Mouse (Mus musculus): ENCODE measurements around the gene Polr2l.

Polr2l gene

DNA sequence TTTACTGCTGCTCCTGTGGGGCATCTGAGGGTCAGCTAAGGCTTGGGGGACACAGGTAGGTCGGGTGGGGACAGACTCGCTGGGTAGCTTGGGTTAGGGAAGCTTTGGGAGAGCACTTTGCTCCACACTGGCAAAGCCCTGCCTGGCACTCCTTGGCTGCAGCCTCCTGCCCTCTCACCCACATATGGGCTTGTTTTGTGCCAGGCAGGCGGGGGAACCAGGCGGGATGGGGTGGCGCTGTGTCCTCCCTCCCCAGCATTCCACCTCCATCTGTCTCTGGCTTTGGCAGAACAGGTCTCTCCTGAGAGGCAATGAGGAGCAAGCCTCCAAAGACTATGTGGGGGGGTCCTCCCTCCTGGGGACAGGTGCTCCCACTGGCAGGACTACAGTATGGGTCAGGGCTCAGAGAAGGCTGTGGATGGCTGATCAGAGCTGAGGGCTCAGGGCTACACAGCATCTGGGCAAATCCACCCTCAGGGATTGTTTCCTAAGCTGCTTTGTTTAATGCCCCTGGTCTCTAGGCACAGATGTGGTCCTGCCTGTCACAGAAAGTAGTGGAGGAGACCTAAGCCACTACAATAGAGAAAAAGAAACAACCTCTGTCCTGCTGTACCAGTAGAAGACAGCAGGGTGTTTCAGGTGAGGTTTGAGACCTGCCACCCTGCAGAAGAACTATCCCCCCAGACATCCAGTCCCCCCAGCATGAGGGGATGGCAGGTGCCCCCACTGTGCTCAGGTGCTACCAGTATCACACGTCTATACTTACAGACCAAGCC lies 42.0 kb downstream of the Polr2l start:
- DNase-seq (ENCODE audit: low read depth) = no peak

DNA sequence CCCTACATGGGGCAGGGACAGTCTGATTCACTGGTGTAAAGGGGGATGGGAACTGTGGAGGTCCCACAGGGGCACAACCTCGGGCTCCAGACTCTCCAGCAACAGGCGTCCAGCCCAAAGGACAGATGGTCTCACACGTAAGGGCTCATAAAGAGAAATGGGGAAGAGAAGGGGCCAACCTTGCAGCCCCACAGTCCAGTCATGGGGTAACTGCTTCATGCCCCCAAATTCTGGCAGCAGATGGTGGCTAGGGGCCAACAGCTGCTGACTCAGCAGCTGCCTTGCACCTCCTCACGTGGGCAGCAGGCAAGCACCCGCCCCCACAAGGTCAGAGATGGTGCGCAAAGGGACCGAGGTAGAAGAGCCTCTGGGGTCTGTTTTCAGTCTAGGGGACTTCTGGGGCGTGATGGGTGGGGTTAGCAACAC lies 42.7 kb downstream of the Polr2l start:
- DNase-seq (ENCODE audit: low read depth) = no peak

DNA sequence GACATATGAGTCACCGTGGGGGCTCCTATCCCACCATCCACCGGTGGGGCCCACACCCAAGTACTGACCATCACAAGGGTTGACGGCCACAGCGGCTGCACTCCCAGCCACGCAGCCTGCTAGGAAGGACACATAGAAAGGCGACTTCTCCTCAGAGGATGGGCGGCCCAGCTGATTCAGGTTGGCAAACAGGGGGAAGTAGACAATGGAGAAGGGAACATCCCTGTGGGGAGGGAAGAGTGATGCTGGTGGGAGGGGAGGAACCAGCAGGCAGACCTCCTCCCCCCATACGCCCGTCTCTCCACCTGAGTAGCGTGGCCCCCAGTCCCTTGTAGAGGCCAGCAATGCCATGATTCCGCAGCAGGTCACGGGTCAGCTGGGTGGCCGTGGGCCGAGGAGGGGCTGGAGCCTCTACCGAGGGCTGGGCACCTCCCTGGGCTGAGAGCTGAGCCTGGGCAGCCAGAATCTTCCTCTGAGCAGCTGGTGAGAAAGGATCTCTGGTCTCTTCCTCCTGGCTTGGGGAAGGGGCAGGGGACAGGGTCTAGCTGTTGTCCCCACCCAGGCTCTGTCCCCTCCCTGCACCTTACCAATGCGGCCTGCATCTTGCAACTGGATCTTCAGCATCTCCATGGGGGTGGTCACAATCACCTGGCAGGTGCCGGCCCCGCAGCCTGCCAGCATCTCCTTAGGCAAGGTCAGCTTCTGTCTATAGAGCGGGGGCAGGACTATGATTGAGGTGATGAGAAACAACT lies 43.3 kb downstream of the Polr2l start:
- DNase-seq (ENCODE audit: low read depth) = no peak

DNA sequence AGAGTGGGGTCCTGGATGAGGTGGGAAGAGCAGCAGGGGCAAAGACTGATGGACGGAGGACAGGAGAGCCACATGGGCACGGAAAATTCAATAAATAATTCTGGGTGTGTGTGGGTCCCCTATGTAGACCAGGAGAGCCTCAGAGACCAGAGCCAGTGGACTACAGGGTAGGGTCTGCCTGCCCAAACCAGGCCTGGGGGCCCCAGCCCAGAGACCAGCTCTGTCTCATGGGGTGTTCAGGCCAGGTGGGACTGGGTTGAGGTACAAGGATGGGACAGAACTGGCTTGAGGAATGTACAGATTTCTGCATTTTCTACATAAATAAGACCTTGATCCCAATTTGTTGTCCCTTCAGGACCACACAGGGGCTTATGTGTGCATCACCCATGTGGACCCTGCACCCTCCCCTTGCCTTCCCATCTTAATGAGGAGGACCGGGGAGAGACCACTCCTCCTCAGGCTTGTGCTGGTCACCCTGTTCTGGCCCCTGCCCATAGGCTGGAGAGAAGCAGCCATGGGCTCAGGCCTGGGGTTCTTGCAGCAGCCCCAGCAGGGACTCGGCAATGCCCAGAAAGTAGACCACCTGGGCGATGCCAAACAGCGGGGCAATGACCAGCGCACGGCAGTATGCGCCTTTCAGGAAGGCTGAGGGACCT lies 44.2 kb downstream of the Polr2l start:
- no peak for DNase-seq (ENCODE audit: low read depth)

DNA sequence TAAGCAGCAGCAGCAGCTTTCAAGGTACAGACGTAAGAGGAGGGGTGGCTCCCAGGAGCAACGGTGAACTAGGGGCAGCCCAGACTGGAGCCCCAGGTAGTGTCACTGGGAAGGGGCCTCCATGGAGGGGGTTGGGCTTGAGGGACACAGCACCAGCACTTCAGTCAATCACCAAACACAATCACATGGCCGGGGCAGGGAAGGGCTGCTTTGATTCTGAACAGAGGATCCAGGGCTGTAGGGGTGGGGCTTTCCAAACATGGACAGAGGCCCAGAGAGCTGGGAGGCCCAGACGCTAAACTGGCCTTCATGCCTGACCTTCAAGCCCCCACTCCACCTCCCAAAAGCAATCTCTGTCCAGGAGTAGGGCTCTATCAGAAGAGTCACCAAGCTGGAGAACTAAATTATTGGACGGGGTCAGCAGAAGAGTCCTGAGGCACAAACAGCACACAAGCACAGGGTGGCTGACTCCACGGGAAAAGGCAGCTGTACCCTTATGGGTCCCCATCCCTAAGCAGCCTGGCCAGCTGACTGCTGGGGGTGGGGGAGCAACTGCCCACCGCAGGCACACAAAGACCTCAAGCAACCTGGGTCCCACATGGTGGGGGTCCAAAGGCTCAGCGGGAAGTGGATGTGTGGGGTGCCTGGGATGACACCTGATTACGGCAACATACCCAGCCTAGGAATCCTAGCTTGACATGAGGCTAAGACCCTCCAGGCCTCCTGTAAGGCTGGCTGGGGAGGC lies 44.9 kb downstream of the Polr2l start:
- DNase-seq (ENCODE audit: low read depth) = no peak

DNA sequence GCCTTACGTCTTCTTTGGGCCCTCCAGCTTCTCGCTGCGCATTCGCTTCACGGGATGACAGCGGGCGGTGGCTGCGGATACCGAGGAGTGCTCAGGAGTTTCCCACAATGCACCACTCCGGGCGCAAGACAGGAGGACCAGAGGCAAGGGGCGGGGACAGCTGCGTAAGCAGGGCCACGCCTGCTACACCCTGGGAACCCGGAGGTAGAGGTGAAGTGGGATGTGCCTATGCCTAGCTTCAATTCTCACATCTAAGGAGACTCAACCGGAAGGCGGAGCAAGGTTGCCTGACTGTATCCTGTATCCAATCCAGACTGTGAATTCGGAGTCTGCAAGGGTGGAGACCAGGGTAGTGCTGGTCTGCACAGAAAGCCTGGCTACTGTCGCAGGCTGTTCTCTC lies 45.6 kb downstream of the Polr2l start, which contains the start of gene Cend1:
Cend1 (minus strand) TSS at position 182 of the 400 bp plus-strand sequence.
- DNase-seq (ENCODE audit: low read depth) = no peak

DNA sequence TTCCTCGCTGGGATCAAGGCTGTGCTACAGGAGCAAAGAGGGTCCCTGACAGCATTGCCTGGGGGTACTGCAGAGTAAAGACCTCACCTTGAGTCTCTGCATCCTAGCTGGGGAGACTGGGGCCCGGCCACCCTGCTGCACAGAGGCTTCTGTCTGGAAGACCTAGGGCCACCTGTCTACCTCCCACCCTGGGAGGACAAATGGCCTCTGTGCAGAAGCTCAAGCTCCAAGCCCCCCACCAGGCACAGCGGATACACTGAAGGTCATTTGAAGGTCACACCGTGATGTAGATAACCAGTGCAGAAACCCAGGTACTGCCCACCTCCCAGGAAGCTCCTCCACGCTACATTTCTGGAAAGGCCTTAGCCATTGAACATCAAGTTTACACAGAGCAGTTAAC lies 46.2 kb downstream of the Polr2l start:
- no peak for DNase-seq (ENCODE audit: low read depth)

DNA sequence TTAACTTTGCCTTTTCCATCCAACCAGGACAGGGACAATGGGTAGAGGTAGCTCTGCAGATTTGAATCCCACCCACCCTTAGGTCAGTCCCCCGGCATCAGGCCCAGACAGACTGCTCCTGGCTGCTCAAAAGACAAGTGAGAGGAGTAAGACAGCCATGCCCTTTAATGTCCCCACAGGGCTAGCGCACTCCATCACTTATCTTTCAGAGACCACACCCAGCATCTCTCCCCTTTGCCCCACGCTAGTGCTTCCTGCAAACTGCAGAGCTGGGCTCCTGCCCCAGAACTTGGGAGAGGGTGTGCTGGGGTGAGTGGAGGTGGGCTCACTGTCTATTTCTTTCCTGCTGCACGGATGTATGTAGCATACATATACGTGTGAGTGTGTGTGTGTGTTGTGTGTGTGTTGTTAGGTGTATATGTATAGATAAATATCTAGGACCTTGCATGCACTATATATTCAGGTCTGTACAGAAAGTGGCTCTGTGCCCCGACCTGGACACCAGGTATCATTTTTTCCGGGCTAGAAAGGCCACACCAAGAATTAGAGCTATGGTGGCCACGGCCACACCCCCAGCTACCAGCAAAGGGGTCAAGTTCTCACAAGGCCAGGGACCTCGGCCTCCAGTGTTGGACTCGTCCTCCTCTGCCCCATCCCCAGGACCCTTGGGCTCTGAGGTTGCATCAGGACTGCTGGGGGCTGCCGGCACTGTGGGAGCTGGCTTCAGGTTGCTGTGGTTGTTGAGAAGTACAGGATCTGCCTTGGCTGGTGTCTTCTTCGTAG lies 47.8 kb downstream of the Polr2l start:
- no peak for DNase-seq (ENCODE audit: low read depth)

DNA sequence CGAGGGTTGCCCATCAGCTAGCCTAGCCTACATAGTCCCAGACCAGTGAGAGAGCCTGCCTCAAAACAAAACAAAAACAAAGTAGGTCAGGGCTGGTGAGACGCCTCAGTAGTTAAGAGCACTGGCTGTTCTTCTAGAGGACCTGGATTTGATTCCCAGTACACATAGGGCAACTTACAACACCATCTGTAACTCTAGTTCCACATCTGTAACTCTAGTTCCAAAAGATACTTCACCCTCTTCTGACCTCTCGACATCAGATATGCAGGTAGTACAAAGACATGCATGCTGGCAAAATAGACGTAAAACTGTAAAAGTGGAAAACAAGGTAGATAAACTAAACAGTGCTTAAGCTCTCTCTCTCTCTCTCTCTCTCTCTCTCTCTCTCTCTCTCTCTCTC lies 51.1 kb downstream of the Polr2l start:
- DNase-seq (ENCODE audit: low read depth) = no peak
